Mouse (Mus musculus) liver, embryonic 14.5 days (tissue): ENCODE results near the gene Bglap3.

Source experiments
- CTCF ChIP-seq: IDR thresholded peaks from 2 replicates; pipeline ENCODE4 v1.5.1; 2016; ENCODE audit warnings: antibody characterized with exemption, low read depth, control low read depth
- EP300 ChIP-seq: IDR thresholded peaks from 2 replicates; pipeline ENCODE4 v1.6.1; 2016; ENCODE audit warnings: antibody characterized with exemption, low read depth

GRCm38 (mm10) chr3:88364337-88364736, 8.2 kb downstream of the Bglap3 start, which contains the start of gene Paqr6:
- TF ChIP-seq CTCF = no peak
- no peak for TF ChIP-seq EP300
